Mouse (Mus musculus) midbrain, embryonic 15.5 days (tissue): ENCODE measurements around the gene Lpar2. TPM values are rescaled to one million over a fixed set of nuclear protein-coding genes. Genes with fewer than 3 reads are reported as not detected.

Experiments
- ATAC-seq: fragments of 200-750 bp; cut with Nextera tagmentation; replicated peaks from 2 replicates; pipeline ENCODE4 v1.8.0; 2017; ENCODE audit warnings: moderate TSS enrichment
- H3K27ac ChIP-seq: fragments of 300-500 bp; sonication (generic); 2 replicates; pipeline ENCODE4 v1.5.1; 2015; ENCODE audit warnings: mild to moderate bottlenecking, inconsistent platforms
- H3K27me3 ChIP-seq: fragments of 300-500 bp; sonication (generic); replicated peaks from 2 replicates; pipeline ENCODE4 v1.6.1; 2015; ENCODE audit warnings: inconsistent platforms
- H3K36me3 ChIP-seq: fragments of 300-500 bp; sonication (generic); replicated peaks from 2 replicates; pipeline ENCODE4 v1.6.1; 2015; ENCODE audit warnings: inconsistent platforms
- H3K4me1 ChIP-seq: fragments of 300-500 bp; sonication (generic); 2 replicates; pipeline ENCODE4 v1.6.1; 2015; ENCODE audit warnings: inconsistent platforms
- H3K4me2 ChIP-seq: fragments of 300-500 bp; sonication (generic); 2 replicates; pipeline ENCODE4 v1.6.1; 2015; ENCODE audit warnings: inconsistent platforms, mild to moderate bottlenecking, moderate library complexity
- H3K4me3 ChIP-seq: fragments of 300-500 bp; sonication (generic); 2 replicates; pipeline ENCODE4 v1.5.1; 2015; ENCODE audit warnings: mild to moderate bottlenecking, inconsistent platforms
- H3K9ac ChIP-seq: fragments of 300-500 bp; sonication (generic); 2 replicates; pipeline ENCODE4 v1.6.1; 2015; ENCODE audit warnings: mild to moderate bottlenecking, inconsistent platforms
- H3K9me3 ChIP-seq: fragments of 300-500 bp; sonication (generic); 2 replicates; pipeline ENCODE4 v1.6.1; 2016; ENCODE audit warnings: inconsistent platforms
- WGBS: fragments of 180-500 bp; shearing (Covaris S2); methylation state at CpG from one replicate; pipeline ENCODE4 v1.1.7; 2015; ENCODE audit warnings: mixed read lengths; 5-methylcytosine and 5-hydroxymethylcytosine counted together
- polyA plus RNA-seq: library from polyadenylated mRNA; unstranded; fragments of >200 nt; fragmentation: Nextera tagmentation; extraction: Ambion mirVana; gene quantifications from 2 replicates; pipeline ENCODE4 v1.2.1, GENCODE M21; 2015

The Lpar2 gene
- polyA plus RNA-seq, 1 experiment from 2014 or later: 0.76 TPM

GRCm38 (mm10) chr8:69808864-69809403 is 13.3 kb upstream of the Lpar2 start:
- WGBS: 4% methylated on average over 23 of the region's 23 CpGs

GRCm38 (mm10) chr8:69809820-69810219 is 12.4 kb upstream of the Lpar2 start:
- Histone ChIP-seq H3K27me3 (no peaks in the 10 kb centered on the region), H3K27ac (no peak overlapping the region), H3K9ac (no peak overlapping the region), H3K4me1 (peaks cover 15% of the 10 kb centered on the region), H3K9me3 (no peaks in the 10 kb centered on the region), H3K36me3 (peaks cover 52% of the 10 kb centered on the region), H3K4me3 (peak overlapping the region; percentile 48), H3K4me2 (peak overlapping the region; percentile 54)
- ATAC-seq: no peak
- 59% methylated on average over 3 of the region's 3 CpGs for WGBS

More at GRCm38 (mm10) chr8:69808864-69809403, 13.3 kb upstream of the Lpar2 start:
- ATAC-seq: peak; percentile 70
- Histone ChIP-seq H3K4me1 (peaks cover 15% of the 10 kb centered on the region), H3K27ac (peak overlapping the region; percentile 39), H3K36me3 (peaks cover 52% of the 10 kb centered on the region), H3K4me2 (peak overlapping the region; percentile 54), H3K4me3 (peak overlapping the region; percentile 48), H3K27me3 (no peaks in the 10 kb centered on the region), H3K9ac (peak overlapping the region; percentile 55), H3K9me3 (no peaks in the 10 kb centered on the region)

- H3K4me1 ChIP-seq: peaks cover 6% of the 10 kb centered on the region
- H3K27ac ChIP-seq: no peak overlapping the region
- no peaks in the 10 kb centered on the region for H3K9me3 ChIP-seq
- H3K4me3 ChIP-seq: no peak overlapping the region
- 83% methylated on average over 2 of the region's 2 CpGs for WGBS
- ATAC-seq: no peak
- H3K4me2 ChIP-seq: no peak overlapping the region
- H3K36me3 ChIP-seq: peaks cover 40% of the 10 kb centered on the region
- H3K27me3 ChIP-seq: no peaks in the 10 kb centered on the region
- no peak overlapping the region for H3K9ac ChIP-seq
Observed at GRCm38 (mm10) chr8:69814881-69815280, 7.3 kb upstream of the Lpar2 start.

- peaks cover 45% of the 10 kb centered on the region for H3K36me3 ChIP-seq
- H3K9me3 ChIP-seq: no peaks in the 10 kb centered on the region
- H3K9ac ChIP-seq: no peak overlapping the region
- H3K27me3 ChIP-seq: no peaks in the 10 kb centered on the region
- H3K4me3 ChIP-seq: no peak overlapping the region
- 86% methylated on average over 4 of the region's 4 CpGs for WGBS
- no peak overlapping the region for H3K27ac ChIP-seq
- ATAC-seq: no peak
- H3K4me1 ChIP-seq: 0 out of 2 replicates have a peak, but pooled peaks cover under 1% of the 10 kb centered on the region
- no peak overlapping the region for H3K4me2 ChIP-seq
Observed at GRCm38 (mm10) chr8:69815396-69815795, 6.8 kb upstream of the Lpar2 start.

- Histone ChIP-seq H3K9me3 (no peaks in the 10 kb centered on the region), H3K9ac (no peak overlapping the region), H3K4me1 (peaks cover 29% of the 10 kb centered on the region), H3K4me3 (no peak overlapping the region), H3K36me3 (peaks cover 26% of the 10 kb centered on the region), H3K4me2 (no peak overlapping the region), H3K27ac (no peak overlapping the region), H3K27me3 (no peaks in the 10 kb centered on the region)
- ATAC-seq: no peak
- 89% methylated on average over 9 of the region's 9 CpGs for WGBS
Observed at GRCm38 (mm10) chr8:69820466-69820865, 1.8 kb upstream of the Lpar2 start.

GRCm38 (mm10) chr8:69821971-69822385 is 251 bp upstream of the Lpar2 start:
- WGBS: 2% methylated on average over 16 of the region's 22 CpGs
- Histone ChIP-seq H3K9me3 (no peaks in the 10 kb centered on the region), H3K4me1 (peaks cover 32% of the 10 kb centered on the region), H3K4me2 (peak overlapping the region; percentile 74), H3K9ac (peak overlapping the region; percentile 77), H3K27ac (peak overlapping the region; percentile 75), H3K36me3 (peaks cover 21% of the 10 kb centered on the region), H3K27me3 (no peaks in the 10 kb centered on the region), H3K4me3 (peak overlapping the region; percentile 76)
- ATAC-seq: peak; percentile 71

GRCm38 (mm10) chr8:69826371-69826770 is 4.1 kb downstream of the Lpar2 start:
- WGBS: 94% methylated on average over 12 of the region's 12 CpGs

GRCm38 (mm10) chr8:69832298-69832853 is 10.1 kb downstream of the Lpar2 start, which contains the start of gene Pbx4:
Gene Pbx4 (plus strand): TSS chr8:69832491.
- Histone ChIP-seq H3K9ac (peak within 1 kb of the TSS; percentile 82), H3K4me3 (peak within 1 kb of the TSS; percentile 83), H3K27me3 (no peaks in the 10 kb centered on the region), H3K4me2 (peak within 1 kb of the TSS; percentile 89), H3K27ac (peak within 1 kb of the TSS; percentile 92), H3K4me1 (peaks cover 26% of the 10 kb centered on the region), H3K36me3 (no peaks in the 10 kb centered on the region; the same call in 1 of the 2 replicates), H3K9me3 (no peaks in the 10 kb centered on the region)
- ATAC-seq: peak; percentile 98
- under 1% methylated on average over 38 of the region's 38 CpGs for WGBS

More at GRCm38 (mm10) chr8:69826371-69826770, 4.1 kb downstream of the Lpar2 start:
- H3K9me3 ChIP-seq: no peaks in the 10 kb centered on the region
- no peak overlapping the region for H3K27ac ChIP-seq
- no peaks in the 10 kb centered on the region; the same call in 1 of the 2 replicates for H3K36me3 ChIP-seq
- H3K4me3 ChIP-seq: no peak overlapping the region
- no peaks in the 10 kb centered on the region for H3K27me3 ChIP-seq
- H3K9ac ChIP-seq: no peak overlapping the region
- no peak overlapping the region for H3K4me2 ChIP-seq
- peaks cover 32% of the 10 kb centered on the region for H3K4me1 ChIP-seq
- ATAC-seq: no peak

GRCm38 (mm10) chr8:69837057-69837682 is 14.9 kb downstream of the Lpar2 start:
- WGBS: 89% methylated on average over 8 of the region's 8 CpGs

GRCm38 (mm10) chr8:69847167-69848065 is 25.2 kb downstream of the Lpar2 start:
- Histone ChIP-seq H3K9ac (no peak overlapping the region), H3K4me1 (no peaks in the 10 kb centered on the region), H3K27ac (no peak overlapping the region), H3K27me3 (no peaks in the 10 kb centered on the region), H3K9me3 (no peaks in the 10 kb centered on the region), H3K36me3 (no peaks in the 10 kb centered on the region), H3K4me2 (no peak overlapping the region), H3K4me3 (no peak overlapping the region)
- ATAC-seq: no peak
- 91% methylated on average over 3 of the region's 3 CpGs for WGBS

More at GRCm38 (mm10) chr8:69837057-69837682, 14.9 kb downstream of the Lpar2 start:
- no peaks in the 10 kb centered on the region for H3K9me3 ChIP-seq
- no peak overlapping the region for H3K9ac ChIP-seq
- no peaks in the 10 kb centered on the region for H3K27me3 ChIP-seq
- peaks cover 18% of the 10 kb centered on the region for H3K4me1 ChIP-seq
- H3K4me2 ChIP-seq: no peak overlapping the region
- ATAC-seq: no peak
- H3K36me3 ChIP-seq: no peaks in the 10 kb centered on the region
- H3K27ac ChIP-seq: no peak overlapping the region
- H3K4me3 ChIP-seq: no peak overlapping the region

- no peak overlapping the region for H3K4me2 ChIP-seq
- no peak overlapping the region for H3K4me3 ChIP-seq
- no peak overlapping the region for H3K27ac ChIP-seq
- no peaks in the 10 kb centered on the region for H3K9me3 ChIP-seq
- ATAC-seq: no peak
- no peaks in the 10 kb centered on the region for H3K4me1 ChIP-seq
- no peaks in the 10 kb centered on the region for H3K27me3 ChIP-seq
- 92% methylated on average over 8 of the region's 8 CpGs for WGBS
- H3K36me3 ChIP-seq: no peaks in the 10 kb centered on the region
- no peak overlapping the region for H3K9ac ChIP-seq
Observed at GRCm38 (mm10) chr8:69848951-69849350, 26.7 kb downstream of the Lpar2 start.

GRCm38 (mm10) chr8:69849899-69850298 is 27.7 kb downstream of the Lpar2 start:
- H3K36me3 ChIP-seq: no peaks in the 10 kb centered on the region
- H3K4me2 ChIP-seq: no peak overlapping the region
- no peak overlapping the region for H3K27ac ChIP-seq
- H3K9me3 ChIP-seq: no peaks in the 10 kb centered on the region
- no peak for ATAC-seq
- H3K4me1 ChIP-seq: no peaks in the 10 kb centered on the region
- H3K9ac ChIP-seq: no peak overlapping the region
- H3K27me3 ChIP-seq: no peaks in the 10 kb centered on the region
- no peak overlapping the region for H3K4me3 ChIP-seq
- WGBS: 58% methylated on average over 3 of the region's 3 CpGs
